27 mouse cellular contexts compared by ENCODE assay signal in the genomic region with DNA sequence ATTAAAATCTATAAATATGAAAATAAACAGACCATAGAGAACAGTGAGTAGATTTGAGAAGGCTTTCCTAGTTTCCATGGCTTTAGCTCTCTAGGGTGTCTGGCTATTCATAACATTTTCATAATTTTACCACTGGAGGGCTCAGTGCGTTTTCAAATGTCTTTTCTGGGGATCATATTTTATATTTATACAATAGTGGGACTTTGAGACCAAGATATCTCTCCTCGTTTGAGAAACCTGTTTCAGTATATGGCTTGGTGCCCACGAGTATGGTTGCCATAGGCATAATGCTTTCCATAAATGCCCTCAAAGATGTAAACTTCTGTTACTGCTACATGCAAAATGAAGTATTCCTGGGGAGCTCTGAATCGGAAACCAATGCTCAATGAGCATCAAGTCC. TPM values are rescaled to one million over a fixed set of nuclear protein-coding genes. Genes with fewer than 3 reads are reported as not detected.
DNase-seq lines count a peak whose midpoint lies in the region; ATAC-seq and TF ChIP-seq lines count a peak whose summit lies in the region.
"Had no signal": no experiment of that assay in that cellular context is flagged by ENCODE, and none has a peak within 500 bp of the region (broad histone marks: within the 10 kb centered on the region; RNA-seq: fewer than 3 reads in every experiment).

No protein-coding gene starts in this region.

- no peak for ATAC-seq in lung, embryonic 14.5 days (ENCODE audit: insufficient read depth)
- ATAC-seq in stomach, postnatal 0 days (ENCODE audit: low FRiP score, low TSS enrichment), result no peak
- ATAC-seq: forebrain, embryonic 14.5 days; hindbrain, embryonic 16.5 days; intestine, embryonic 15.5 days had no signal

- H3K27me3 ChIP-seq in lung, embryonic 14.5 days (ENCODE audit: insufficient read depth, low read length), result no peaks in the 10 kb centered on the region
- H3K27me3 ChIP-seq in MEL (ENCODE audit: control insufficient read depth in 1 of 2, insufficient read depth in 2 of 2, low read length in 2 of 2), result no peaks in the 10 kb centered on the region
- H3K27me3 ChIP-seq in stomach, postnatal 0 days (ENCODE audit: control insufficient read depth, insufficient read depth, low read length), result no peaks in the 10 kb centered on the region
- H3K27me3 ChIP-seq: embryonic facial prominence, embryonic 15.5 days; heart, embryonic 13.5 days; intestine, embryonic 15.5 days; limb, embryonic 12.5 days; liver, embryonic 15.5 days; lung, embryonic 15.5 days; midbrain, embryonic 12.5 days had no signal

- H3K27ac ChIP-seq in layer of hippocampus, adult 2 months, result peak overlapping the region; percentile 14; the same call in 1 of the 2 replicates
- H3K27ac ChIP-seq in lung, embryonic 14.5 days (ENCODE audit: low read depth), result no peak overlapping the region
- no peak overlapping the region for H3K27ac ChIP-seq in MEL (ENCODE audit: control insufficient read depth, low read depth, low read length)
- H3K27ac ChIP-seq in stomach, postnatal 0 days (replicated peaks), result no peak overlapping the region
- H3K27ac ChIP-seq: embryonic facial prominence, embryonic 10.5 days; embryonic facial prominence, embryonic 15.5 days; heart, embryonic 13.5 days; intestine, embryonic 15.5 days; limb, embryonic 12.5 days; liver, embryonic 15.5 days; lung, embryonic 15.5 days; midbrain, embryonic 12.5 days had no signal

- no peaks in the 10 kb centered on the region for H3K79me2 ChIP-seq in MEL (ENCODE audit: control insufficient read depth, insufficient read depth, low read length, poor library complexity)

- H3K4me3 ChIP-seq in layer of hippocampus, adult 2 months, result no peak overlapping the region
- no peak overlapping the region for H3K4me3 ChIP-seq in lung, embryonic 14.5 days (ENCODE audit: low read depth, low read length)
- no peak overlapping the region for H3K4me3 ChIP-seq in MEL (ENCODE audit: control insufficient read depth in 1 of 2, insufficient read depth in 1 of 2, low read depth in 2 of 2, low read length in 2 of 2)
- no peak overlapping the region for H3K4me3 ChIP-seq in stomach, postnatal 0 days (ENCODE audit: low read depth, low read length)
- H3K4me3 ChIP-seq: embryonic facial prominence, embryonic 10.5 days; embryonic facial prominence, embryonic 15.5 days; heart, embryonic 13.5 days; intestine, embryonic 15.5 days; limb, embryonic 12.5 days; liver, embryonic 15.5 days; lung, embryonic 15.5 days; midbrain, embryonic 12.5 days had no signal

- peak; percentile 76 for TF ChIP-seq CTCF in layer of hippocampus, adult 2 months (conservative IDR thresholded peaks at IDR 0.05)
- no peak for TF ChIP-seq CTCF in lung, embryonic 14.5 days (IDR thresholded peaks at IDR 0.05; ENCODE audit: low read depth)
- TF ChIP-seq CTCF in MEL (IDR thresholded peaks at IDR 0.05 in 2 of 3, conservative IDR thresholded peaks at IDR 0.05 in 1 of 3; ENCODE audit: control insufficient read depth in 1 of 3, insufficient read depth in 1 of 3, low read depth in 2 of 3, low read length in 3 of 3, poor library complexity in 1 of 3, severe bottlenecking in 1 of 3), result no peak; a peak in 1 of 6 replicates
- TF ChIP-seq CTCF in stomach, postnatal 0 days (IDR thresholded peaks at IDR 0.05; ENCODE audit: low read depth), result peak; percentile 23; the same call in 1 of the 2 replicates

- no peak for TF ChIP-seq EP300 in MEL (IDR thresholded peaks at IDR 0.05; ENCODE audit: low read depth in 1 of 2, low read length in 2 of 2)
- TF ChIP-seq EP300 in stomach, postnatal 0 days (optimal IDR thresholded peaks at IDR 0.05), result no peak

- H3K36me3 ChIP-seq in lung, embryonic 14.5 days (ENCODE audit: insufficient read depth), result no peaks in the 10 kb centered on the region
- peaks cover 0 to 3% of the 10 kb centered on the region in 2 experiments; a peak in 2 of 4 replicates for H3K36me3 ChIP-seq in MEL (ENCODE audit: control insufficient read depth in 1 of 2, insufficient read depth in 2 of 2, low read length in 2 of 2)
- no peaks in the 10 kb centered on the region for H3K36me3 ChIP-seq in stomach, postnatal 0 days (ENCODE audit: control insufficient read depth, insufficient read depth, low read length)
- H3K36me3 ChIP-seq: embryonic facial prominence, embryonic 10.5 days; embryonic facial prominence, embryonic 15.5 days; heart, embryonic 13.5 days; intestine, embryonic 15.5 days; limb, embryonic 12.5 days; liver, embryonic 15.5 days; lung, embryonic 15.5 days; midbrain, embryonic 12.5 days had no signal

- WGBS in lung, embryonic 14.5 days, result 68% methylated on average over 4 of the region's 4 CpGs
- WGBS in stomach, postnatal 0 days, result 72% methylated on average over 4 of the region's 4 CpGs

- DNase-seq in layer of hippocampus, adult 2 months (ENCODE audit: low spot score in 2 of 2), result peak in 1 of 2 experiments; percentile 25
- no peak for DNase-seq in layer of hippocampus, postnatal 36 days
- DNase-seq in lung, embryonic 14.5 days, result peak; percentile 2
- no peak for DNase-seq in lung, postnatal 14 days
- DNase-seq in MEL (ENCODE audit: low read depth, low spot score), result no peak
- DNase-seq in stomach, postnatal 0 days (ENCODE audit: low spot score), result no peak
- DNase-seq: adrenal gland, adult 8-10 months; B cell, adult 2 months; cerebellum, adult 8-10 months; cerebellum, postnatal 25 days; heart, postnatal 10 days; kidney, adult 2 months; kidney, postnatal 36 days; layer of hippocampus, adult 9-11 months; lung, postnatal 36 days; retina, postnatal 1 day; thymus, postnatal 4 days had no signal

- no peak overlapping the region for H3K4me2 ChIP-seq in lung, embryonic 14.5 days
- no peak overlapping the region for H3K4me2 ChIP-seq in stomach, postnatal 0 days (replicated peaks; ENCODE audit: low read depth)
- H3K4me2 ChIP-seq: embryonic facial prominence, embryonic 15.5 days; heart, embryonic 13.5 days; intestine, embryonic 15.5 days; limb, embryonic 12.5 days; liver, embryonic 15.5 days; lung, embryonic 15.5 days; midbrain, embryonic 12.5 days had no signal

- no peaks in the 10 kb centered on the region for H3K9me3 ChIP-seq in lung, embryonic 14.5 days (ENCODE audit: low read depth, low read length)
- H3K9me3 ChIP-seq in MEL (replicated peaks; ENCODE audit: insufficient read depth, low read length), result no peaks in the 10 kb centered on the region
- no peaks in the 10 kb centered on the region for H3K9me3 ChIP-seq in stomach, postnatal 0 days (ENCODE audit: control insufficient read depth, low read length)
- H3K9me3 ChIP-seq: embryonic facial prominence, embryonic 10.5 days; embryonic facial prominence, embryonic 15.5 days; heart, embryonic 13.5 days; intestine, embryonic 15.5 days; limb, embryonic 12.5 days; liver, embryonic 15.5 days; lung, embryonic 15.5 days; midbrain, embryonic 12.5 days had no signal

- TF ChIP-seq POLR2A in MEL (IDR thresholded peaks at IDR 0.05; ENCODE audit: control insufficient read depth in 1 of 2, insufficient read depth in 1 of 2, low read depth in 1 of 2, low read length in 2 of 2, poor library complexity in 1 of 2), result no peak

- H3K4me1 ChIP-seq in lung, embryonic 14.5 days (ENCODE audit: insufficient read depth), result no peaks in the 10 kb centered on the region
- peaks cover 0 to 10% of the 10 kb centered on the region in 2 experiments; a peak in 2 of 4 replicates for H3K4me1 ChIP-seq in MEL (ENCODE audit: control insufficient read depth in 1 of 2, insufficient read depth in 2 of 2, low read length in 2 of 2)
- no peaks in the 10 kb centered on the region for H3K4me1 ChIP-seq in stomach, postnatal 0 days (replicated peaks; ENCODE audit: control insufficient read depth, insufficient read depth)
- H3K4me1 ChIP-seq: embryonic facial prominence, embryonic 10.5 days; embryonic facial prominence, embryonic 15.5 days; heart, embryonic 13.5 days; intestine, embryonic 15.5 days; limb, embryonic 12.5 days; liver, embryonic 15.5 days; lung, embryonic 15.5 days; midbrain, embryonic 12.5 days had no signal

- no peak overlapping the region for H3K9ac ChIP-seq in lung, embryonic 14.5 days
- H3K9ac ChIP-seq in MEL (ENCODE audit: control insufficient read depth, low read depth, low read length, poor library complexity, severe bottlenecking), result no peak overlapping the region
- no peak overlapping the region for H3K9ac ChIP-seq in stomach, postnatal 0 days (ENCODE audit: low read length)
- H3K9ac ChIP-seq: embryonic facial prominence, embryonic 15.5 days; heart, embryonic 13.5 days; intestine, embryonic 15.5 days; limb, embryonic 12.5 days; liver, embryonic 15.5 days; lung, embryonic 15.5 days; midbrain, embryonic 12.5 days had no signal

- no peak; the same call in 1 of the 2 replicates for TF ChIP-seq RAD21 in MEL (IDR thresholded peaks at IDR 0.05; ENCODE audit: low read depth, low read length)

TF ChIP-seq in MEL, 35 proteins besides CTCF, POLR2A, EP300 and RAD21:
- TF ChIP-seq ZKSCAN1 (IDR thresholded peaks at IDR 0.05; ENCODE audit: low read depth, low read length) (no peak), SMC3 (IDR thresholded peaks at IDR 0.05; ENCODE audit: low read depth, low read length) (0 out of 2 replicates have a peak, but pooled peaks have one; percentile 4)

RNA-seq across cellular contexts. Expression of gene Mctp1, which starts 49.1 kb away (rescaled TPM):
- total RNA-seq in layer of hippocampus, adult 2 months (2021), result 10 to 100 TPM; 56.1 to 62.0 TPM
- 10 to 100 TPM; 56.4 to 59.3 TPM for total RNA-seq in layer of hippocampus, postnatal 36 days (2021)
- 0.64 and 0.82 TPM in 2 replicates for polyA plus RNA-seq in lung, embryonic 14.5 days (2014; fragmentation: Nextera tagmentation; extraction: Ambion mirVana)
- not detected in 2 replicates for total RNA-seq in MEL (2012; rRNA removed)
- not detected for polyA plus RNA-seq in MEL (2012; ENCODE audit: insufficient read depth in 1 of 2, insufficient read length in 2 of 2, low read depth in 1 of 2, low replicate concordance in 2 of 2, missing spikeins in 1 of 2)
- polyA plus RNA-seq in stomach, postnatal 0 days (2015; fragmentation: Nextera tagmentation; extraction: Ambion mirVana), result 1.1 and 1.2 TPM in 2 replicates

Comparison
In these comparisons a context has a peak if more than half of its experiments do, and no peak if none do; other contexts are left out.
1. CTCF ChIP-seq: peak in layer of hippocampus, adult 2 months (single experiment) and stomach, postnatal 0 days (single experiment); none in lung, embryonic 14.5 days (single experiment) and MEL (0 of 3).
2. RNA of gene Mctp1, which starts 49.1 kb away (total RNA-seq): 56.1 to 62.0 TPM in layer of hippocampus, adult 2 months and 56.4 to 59.3 TPM in layer of hippocampus, postnatal 36 days; not detected in MEL; every median in the first group is over 10 times any median in the second.